Mouse (Mus musculus) midbrain, embryonic 14.5 days (tissue): ENCODE measurements around the gene Rnpep. TPM values are rescaled to one million over a fixed set of nuclear protein-coding genes. Genes with fewer than 3 reads are reported as not detected.

ENCODE experiments used
- ATAC-seq: fragments of 200-750 bp; cut with Nextera tagmentation; 2 replicates; pipeline ENCODE4 v1.8.0; 2017; ENCODE audit warnings: moderate number of reproducible peaks, moderate library complexity; ENCODE audit not compliant: low FRiP score, low TSS enrichment
- DNase-seq: peaks from one replicate; pipeline ENCODE4 v3.0.0-alpha.2; 2015
- H3K27ac ChIP-seq: fragments of 300-500 bp; sonication (generic); replicated peaks from 2 replicates; pipeline ENCODE4 v1.5.1; 2014; ENCODE audit warnings: mild to moderate bottlenecking, low read depth, low read length, moderate library complexity
- H3K27me3 ChIP-seq: fragments of 300-500 bp; sonication (generic); 2 replicates; pipeline ENCODE4 v1.6.1; 2014; ENCODE audit warnings: low read length, control low read depth, mixed read lengths; ENCODE audit not compliant: control insufficient read depth, insufficient read depth
- H3K36me3 ChIP-seq: fragments of 300-500 bp; sonication (generic); 2 replicates; pipeline ENCODE4 v1.6.1; 2014; ENCODE audit warnings: low read length, control low read depth; ENCODE audit not compliant: control insufficient read depth, insufficient read depth
- H3K4me1 ChIP-seq: fragments of 300-500 bp; sonication (generic); 2 replicates; pipeline ENCODE4 v1.6.1; 2014; ENCODE audit warnings: mild to moderate bottlenecking, antibody characterized with exemption, low read length, control low read depth; ENCODE audit not compliant: control insufficient read depth, insufficient read depth
- H3K4me2 ChIP-seq: fragments of 300-500 bp; sonication (generic); 2 replicates; pipeline ENCODE4 v1.6.1; 2014; ENCODE audit warnings: mild to moderate bottlenecking, low read length, moderate library complexity
- H3K4me3 ChIP-seq: fragments of 300-500 bp; sonication (generic); replicated peaks from 2 replicates; pipeline ENCODE4 v1.5.1; 2014; ENCODE audit warnings: low read depth, low read length
- H3K9ac ChIP-seq: fragments of 300-500 bp; sonication (generic); replicated peaks from 2 replicates; pipeline ENCODE4 v1.6.1; 2014; ENCODE audit warnings: mild to moderate bottlenecking, low read length, moderate library complexity
- H3K9me3 ChIP-seq: fragments of 300-500 bp; sonication (generic); 2 replicates; pipeline ENCODE4 v1.6.1; 2016; ENCODE audit warnings: low read length, control low read depth, mixed read lengths; ENCODE audit not compliant: control insufficient read depth
- WGBS: fragments of 180-500 bp; shearing (Covaris S2); extraction: QIAGEN DNeasy Blood & Tissue Kit; methylation state at CpG from one replicate; pipeline ENCODE4 v1.1.7; 2014; 5-methylcytosine and 5-hydroxymethylcytosine counted together
- polyA plus RNA-seq: library from polyadenylated mRNA; unstranded; fragments of >200 nt; fragmentation: Nextera tagmentation; extraction: Ambion mirVana; gene quantifications from 2 replicates; pipeline ENCODE4 v1.2.1, GENCODE M21; 2014

Gene Rnpep
- polyA plus RNA-seq, 1 experiment from 2014 or later: 91.6 TPM

GRCm38 (mm10) chr1:135265834-135266233, 18.1 kb downstream of the Rnpep start:
- H3K27me3 ChIP-seq: no peaks in the 10 kb centered on the region
- no peak overlapping the region for H3K9ac ChIP-seq
- no peak overlapping the region for H3K27ac ChIP-seq
- H3K4me3 ChIP-seq: no peak overlapping the region
- ATAC-seq (no peak), DNase-seq (no peak)
- H3K4me1 ChIP-seq: no peaks in the 10 kb centered on the region
- peaks cover 73% of the 10 kb centered on the region for H3K36me3 ChIP-seq
- 94% methylated on average over 5 of the region's 5 CpGs for WGBS
- H3K9me3 ChIP-seq: no peaks in the 10 kb centered on the region
- no peak overlapping the region for H3K4me2 ChIP-seq

DNA sequence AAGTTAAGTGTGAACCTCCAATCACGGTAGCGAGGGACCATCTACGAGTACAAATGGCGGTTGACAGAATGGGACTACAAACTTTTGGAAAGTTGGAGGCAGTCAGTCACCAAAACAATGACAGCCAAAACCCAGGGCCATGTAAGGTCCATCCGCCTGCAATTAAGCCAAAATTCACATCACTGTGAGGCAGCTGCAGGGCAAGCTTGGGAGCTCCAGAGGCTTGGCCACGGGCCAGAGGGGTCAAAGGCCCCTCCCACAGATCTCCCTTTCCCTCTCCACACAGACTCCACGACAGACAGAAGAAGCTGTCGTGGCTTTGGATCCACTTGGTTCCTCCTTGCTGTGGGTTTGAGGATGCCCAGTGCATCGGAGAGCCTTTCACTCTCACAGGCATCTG, 20.6 kb downstream of the Rnpep start:
- 84% methylated on average over 9 of the region's 9 CpGs for WGBS
- Histone ChIP-seq H3K9ac (no peak overlapping the region), H3K27ac (no peak overlapping the region), H3K9me3 (no peaks in the 10 kb centered on the region), H3K4me2 (no peak overlapping the region), H3K4me3 (no peak overlapping the region), H3K27me3 (no peaks in the 10 kb centered on the region), H3K36me3 (peaks cover 64% of the 10 kb centered on the region), H3K4me1 (peaks cover 7% of the 10 kb centered on the region; the same call in 1 of the 2 replicates)
- ATAC-seq: no peak
- DNase-seq: no peak

- Histone ChIP-seq H3K9me3 (no peaks in the 10 kb centered on the region), H3K4me3 (no peak overlapping the region), H3K4me1 (peaks cover 9% of the 10 kb centered on the region; the same call in 1 of the 2 replicates), H3K4me2 (no peak overlapping the region), H3K36me3 (peaks cover 56% of the 10 kb centered on the region), H3K27ac (no peak overlapping the region), H3K9ac (no peak overlapping the region), H3K27me3 (no peaks in the 10 kb centered on the region)
- 82% methylated on average over 3 of the region's 3 CpGs for WGBS
- DNase-seq (no peak), ATAC-seq (no peak)
Observed at GRCm38 (mm10) chr1:135262329-135262728, 21.6 kb downstream of the Rnpep start.

DNA sequence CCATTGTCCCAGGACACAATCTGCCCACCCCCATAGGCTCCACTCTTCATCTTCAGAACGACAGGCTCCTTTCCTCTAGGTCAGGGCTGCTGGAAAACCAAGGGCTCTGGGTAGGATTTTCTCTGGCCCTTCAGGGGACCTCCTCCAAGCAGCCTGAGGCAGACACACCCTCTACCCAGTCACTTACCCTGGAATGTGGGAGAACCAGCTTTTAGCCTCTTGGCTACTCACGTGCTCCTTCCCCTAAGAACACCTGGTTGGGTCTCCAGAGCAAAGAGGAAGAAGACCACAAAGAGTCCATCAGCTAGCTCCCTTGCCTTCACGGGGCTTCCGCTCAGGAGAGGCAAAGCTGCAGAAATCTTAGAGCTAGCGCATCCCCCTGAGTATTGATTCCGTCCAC, 23.0 kb downstream of the Rnpep start:
- Histone ChIP-seq H3K4me1 (peaks cover 9% of the 10 kb centered on the region; the same call in 1 of the 2 replicates), H3K9me3 (no peaks in the 10 kb centered on the region), H3K4me2 (no peak overlapping the region), H3K9ac (no peak overlapping the region), H3K4me3 (no peak overlapping the region), H3K27me3 (no peaks in the 10 kb centered on the region), H3K36me3 (peaks cover 42% of the 10 kb centered on the region), H3K27ac (no peak overlapping the region)
- no peak for DNase-seq
- WGBS: 73% methylated on average over 6 of the region's 6 CpGs
- no peak for ATAC-seq

DNA sequence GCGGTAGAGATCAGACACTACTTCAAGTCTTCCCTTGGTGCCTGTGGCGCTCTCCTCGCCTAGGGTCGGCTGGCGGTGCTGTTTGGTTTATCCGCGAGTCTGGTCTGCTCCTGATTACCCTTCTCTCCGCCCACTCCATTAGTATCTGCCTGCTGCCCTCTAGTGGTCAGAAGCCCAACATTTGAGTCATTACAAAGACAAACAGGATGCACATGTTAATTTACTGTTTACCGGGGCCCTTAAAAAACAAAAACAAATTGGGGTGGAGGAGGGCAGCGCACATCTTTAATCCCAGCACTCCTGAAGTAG, 24.8 kb downstream of the Rnpep start:
- no peaks in the 10 kb centered on the region for H3K9me3 ChIP-seq
- H3K36me3 ChIP-seq: peaks cover 26% of the 10 kb centered on the region
- peak; percentile 95 for DNase-seq
- 0 out of 2 replicates have a peak overlapping the region, but pooled peaks have one; percentile 13 for H3K4me3 ChIP-seq
- under 1% methylated on average over 10 of the region's 10 CpGs for WGBS
- peak overlapping the region; percentile 50 for H3K4me2 ChIP-seq
- H3K9ac ChIP-seq: no peak overlapping the region
- H3K4me1 ChIP-seq: peaks cover 9% of the 10 kb centered on the region; the same call in 1 of the 2 replicates
- no peaks in the 10 kb centered on the region for H3K27me3 ChIP-seq
- ATAC-seq: peak; percentile 79
- H3K27ac ChIP-seq: no peak overlapping the region; the same call in 1 of the 2 replicates

DNA sequence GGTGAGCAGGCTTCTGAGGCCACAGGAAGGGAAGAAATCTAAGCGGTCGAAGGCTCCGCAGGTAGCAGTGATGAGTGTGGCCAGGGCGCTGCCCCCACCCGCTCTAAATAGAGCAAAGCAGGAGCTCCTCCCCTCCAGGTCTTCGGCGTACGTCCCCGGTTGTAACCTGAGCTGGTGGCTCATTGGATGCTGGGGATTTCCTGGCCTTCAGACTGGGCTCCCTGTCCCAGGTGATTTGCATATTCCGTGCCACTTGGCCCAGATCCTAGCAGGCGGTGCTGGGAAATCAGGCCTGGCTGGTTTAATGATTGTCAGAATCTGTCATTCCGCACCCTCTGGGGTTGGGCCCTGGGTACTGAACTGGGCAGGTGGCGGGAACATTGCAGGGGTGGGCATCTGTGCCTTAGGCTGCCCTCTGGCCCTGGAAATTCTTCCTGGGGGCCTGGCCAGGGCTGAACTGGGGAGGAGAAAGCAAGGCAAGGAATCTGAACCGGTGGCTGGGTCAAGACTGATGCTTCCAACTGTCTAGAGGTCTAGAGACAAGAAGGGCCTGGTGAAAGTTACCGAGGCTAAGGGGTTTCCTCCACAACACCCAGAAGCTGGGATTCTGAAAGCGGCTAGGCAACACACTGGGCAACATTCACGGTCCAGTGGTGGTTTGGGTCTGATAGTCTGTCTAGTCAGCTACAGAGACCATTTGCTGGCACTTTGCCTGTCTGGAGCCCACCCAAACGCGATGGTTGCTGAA, 25.3 kb downstream of the Rnpep start, which contains the start of gene Elf3:
Gene Elf3 (minus strand): TSS at position 189 of the 748 bp plus-strand sequence.
- Histone ChIP-seq H3K9me3 (no peaks in the 10 kb centered on the region), H3K9ac (peak within 1 kb of the TSS; percentile 26), H3K4me3 (peak within 1 kb of the TSS; percentile 13; the same call in 1 of the 2 replicates), H3K27me3 (no peaks in the 10 kb centered on the region), H3K27ac (no peak within 1 kb of the TSS; the same call in 1 of the 2 replicates), H3K36me3 (peaks cover 20% of the 10 kb centered on the region), H3K4me1 (peaks cover 9% of the 10 kb centered on the region; the same call in 1 of the 2 replicates), H3K4me2 (peak within 1 kb of the TSS; percentile 50)
- 5% methylated on average over 19 of the region's 19 CpGs for WGBS
- ATAC-seq: peak; percentile 59
- DNase-seq: peak; percentile 55

DNA sequence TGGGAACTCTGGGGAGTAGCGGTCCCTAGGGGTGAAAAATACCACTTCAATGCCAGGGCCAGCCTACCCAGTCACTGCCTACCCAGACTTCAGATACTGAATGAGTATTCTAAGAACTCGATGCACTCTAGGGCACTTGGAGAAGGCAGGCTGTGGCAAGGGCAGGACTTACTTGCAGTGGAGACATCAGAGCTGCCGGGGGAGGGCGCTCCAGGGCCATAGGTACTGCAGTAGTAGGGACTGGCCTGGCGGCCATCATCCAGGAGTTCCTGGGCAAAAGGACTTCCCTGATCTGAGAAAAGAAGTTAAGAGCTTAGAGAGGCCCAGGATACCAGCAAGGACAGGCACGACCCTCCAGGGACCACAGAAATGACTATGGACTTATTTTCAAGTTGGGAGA, 27.6 kb downstream of the Rnpep start:
- no peak for ATAC-seq
- Histone ChIP-seq H3K27ac (no peak overlapping the region), H3K4me1 (peaks cover 9% of the 10 kb centered on the region; the same call in 1 of the 2 replicates), H3K36me3 (no peaks in the 10 kb centered on the region), H3K4me3 (no peak overlapping the region), H3K27me3 (no peaks in the 10 kb centered on the region), H3K4me2 (no peak overlapping the region), H3K9ac (no peak overlapping the region), H3K9me3 (no peaks in the 10 kb centered on the region)
- no peak for DNase-seq
- WGBS: 80% methylated on average over 6 of the region's 6 CpGs

DNA sequence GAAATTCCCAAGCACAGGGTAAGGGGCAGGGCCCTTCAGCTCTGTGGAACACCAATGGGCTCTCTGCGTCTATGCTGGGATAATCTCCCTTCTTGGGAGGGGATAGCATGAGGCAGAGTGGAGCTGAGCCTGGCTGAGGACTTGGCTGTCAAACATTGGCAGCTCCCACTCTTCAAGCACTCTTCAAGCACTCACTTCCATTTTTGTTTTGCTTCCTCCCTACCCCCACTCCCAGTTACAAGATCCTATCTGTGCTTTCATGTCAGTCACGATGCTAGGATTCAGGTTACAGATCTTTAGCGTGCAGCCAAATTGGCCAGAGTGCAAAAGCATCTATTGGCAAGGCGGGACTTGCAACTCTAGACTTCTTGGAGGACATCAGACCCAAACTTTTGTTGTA, 31.0 kb downstream of the Rnpep start:
- no peak for DNase-seq
- Histone ChIP-seq H3K4me1 (no peaks in the 10 kb centered on the region), H3K9ac (no peak overlapping the region), H3K36me3 (no peaks in the 10 kb centered on the region), H3K27me3 (no peaks in the 10 kb centered on the region), H3K9me3 (no peaks in the 10 kb centered on the region), H3K4me3 (no peak overlapping the region), H3K4me2 (no peak overlapping the region), H3K27ac (no peak overlapping the region)
- WGBS: 72% methylated on average over 4 of the region's 4 CpGs
- no peak for ATAC-seq

- Histone ChIP-seq H3K27ac (no peak overlapping the region), H3K4me3 (no peak overlapping the region), H3K9ac (no peak overlapping the region), H3K27me3 (no peaks in the 10 kb centered on the region), H3K4me2 (no peak overlapping the region), H3K36me3 (no peaks in the 10 kb centered on the region), H3K9me3 (no peaks in the 10 kb centered on the region), H3K4me1 (no peaks in the 10 kb centered on the region)
- WGBS: 89% methylated on average over 8 of the region's 8 CpGs
- DNase-seq: no peak
- no peak for ATAC-seq
Observed at GRCm38 (mm10) chr1:135251405-135251804, 32.5 kb downstream of the Rnpep start.
